ENCODE assay signal across 15 mouse cellular contexts in genomic region chr4:83798674-83799430, GRCm38 (mm10).
A peak's percentile ranks its signal among the peaks of the same experiment; 100 is the strongest.
DNase-seq lines count a peak whose midpoint lies in the region; TF ChIP-seq lines count a peak whose summit lies in the region.
"Had no signal": no experiment of that assay in that cellular context is flagged by ENCODE, and none has a peak within 500 bp of the region (broad histone marks: within the 10 kb centered on the region; RNA-seq: fewer than 3 reads in every experiment).

No protein-coding gene starts in this region.

- no peak overlapping the region for H3K27ac ChIP-seq in cerebellum, adult 2 months (ENCODE audit: insufficient read depth, low read length)
- H3K27ac ChIP-seq: hindbrain, postnatal 0 days; liver, embryonic 13.5 days; neural tube, embryonic 13.5 days had no signal

- H3K4me3 ChIP-seq in cerebellum, adult 2 months (replicated peaks; ENCODE audit: insufficient read depth, low read depth, low read length): no peak overlapping the region
- H3K4me3 ChIP-seq: erythroblast, embryonic 14.5 days; liver, embryonic 13.5 days; neural tube, embryonic 13.5 days had no signal

- TF ChIP-seq CTCF in cerebellum, adult 2 months (IDR thresholded peaks at IDR 0.05; ENCODE audit: borderline replicate concordance, insufficient read depth, low read depth, low read length): no peak

- no peaks in the 10 kb centered on the region for H3K4me1 ChIP-seq in cerebellum, adult 2 months (ENCODE audit: control insufficient read depth, insufficient read depth, low read length)
- H3K4me1 ChIP-seq: liver, embryonic 13.5 days had no signal

- WGBS in cerebellum, adult 2 months: 70% methylated on average over 21 of the region's 21 CpGs

- H3K27me3 ChIP-seq in cerebellum, adult 2 months (ENCODE audit: control insufficient read depth, insufficient read depth, low read length): no peaks in the 10 kb centered on the region
- H3K27me3 ChIP-seq: liver, embryonic 13.5 days; neural tube, embryonic 13.5 days had no signal

- no peak for TF ChIP-seq POLR2A in cerebellum, adult 2 months (IDR thresholded peaks at IDR 0.05; ENCODE audit: borderline replicate concordance, insufficient read depth, low read length)

- DNase-seq in cerebellum, postnatal 14 days: peak; percentile 4 to 7
- DNase-seq in cerebellum, adult 2 months: no peak
- DNase-seq in heart, postnatal 4 days: peak; percentile 17
- DNase-seq in heart, adult 11 months: no peak
- peak; percentile 53 for DNase-seq in spleen, adult 12 weeks (ENCODE audit: low spot score)
- no peak for DNase-seq in spleen, adult 18-20 months
- peak; percentile 61 to 69 for DNase-seq in spleen, postnatal 4 days (ENCODE audit: low spot score in 2 of 2)
- DNase-seq in layer of hippocampus, adult 9-10 months (ENCODE audit: low spot score): no peak
- DNase-seq: liver, embryonic 13.5 days; midbrain, embryonic 14.5 days; right cerebral cortex, postnatal 14 days; thymus, adult 18-20 months had no signal

Comparison
In these comparisons a context has a peak if more than half of its experiments do, and no peak if none do; other contexts are left out.
1. DNase-seq: peak in cerebellum, postnatal 14 days (2 of 2), heart, postnatal 4 days (single experiment), spleen, adult 12 weeks (single experiment) and spleen, postnatal 4 days (2 of 2); none in cerebellum, adult 2 months (0 of 2), heart, adult 11 months (single experiment), spleen, adult 18-20 months (0 of 2) and layer of hippocampus, adult 9-10 months (single experiment).